Mouse (Mus musculus) left cerebral cortex, postnatal 25 days (tissue): ENCODE results near the gene Pde6h. TPM values are rescaled to one million over a fixed set of nuclear protein-coding genes. Genes with fewer than 3 reads are reported as not detected.

Source experiments
- DNase-seq, 2 experiments: peaks; one replicate each; pipeline ENCODE4 v3.0.0; 2022; ENCODE audit warnings: low spot score in 2 of 2, mixed read lengths in 1 of 2
- intact Hi-C: fragments of 180-260 bp; cut with DNase I; formaldehyde crosslinking; loops from one replicate; pipeline ENCODE4 v1.15.1; 2025
- total RNA-seq, 2 experiments: library from RNA; stranded (reverse); gene quantifications; 2 replicates each; pipeline ENCODE4 v1.2.3; 2021

Pde6h gene
- total RNA-seq, 2 experiments from 2014 or later, result 0.41 to 1.5 TPM

DNA sequence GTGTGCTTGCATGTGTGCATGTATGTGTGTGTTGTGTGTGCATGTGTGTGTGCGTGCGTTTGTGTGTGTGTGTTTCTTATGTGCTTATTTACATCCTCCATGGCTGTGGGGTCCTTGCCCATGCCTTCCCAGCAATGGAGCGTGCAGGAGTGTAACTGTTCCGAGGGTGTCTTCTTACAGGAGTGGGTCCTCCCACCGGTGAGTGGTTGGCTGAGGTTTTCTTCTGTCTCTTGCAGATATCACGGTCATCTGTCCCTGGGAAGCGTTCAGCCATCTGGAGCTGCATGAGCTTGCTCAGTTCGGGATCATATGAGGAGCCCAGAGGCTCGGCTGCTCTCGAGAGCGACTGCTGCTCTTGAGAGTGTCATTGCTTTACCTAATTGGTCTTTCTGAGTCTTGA is 39.3 kb downstream of the Pde6h start:
- DNase-seq, result peak in 1 of 2 experiments; percentile 9
- intact Hi-C loops, result no loop called here

DNA sequence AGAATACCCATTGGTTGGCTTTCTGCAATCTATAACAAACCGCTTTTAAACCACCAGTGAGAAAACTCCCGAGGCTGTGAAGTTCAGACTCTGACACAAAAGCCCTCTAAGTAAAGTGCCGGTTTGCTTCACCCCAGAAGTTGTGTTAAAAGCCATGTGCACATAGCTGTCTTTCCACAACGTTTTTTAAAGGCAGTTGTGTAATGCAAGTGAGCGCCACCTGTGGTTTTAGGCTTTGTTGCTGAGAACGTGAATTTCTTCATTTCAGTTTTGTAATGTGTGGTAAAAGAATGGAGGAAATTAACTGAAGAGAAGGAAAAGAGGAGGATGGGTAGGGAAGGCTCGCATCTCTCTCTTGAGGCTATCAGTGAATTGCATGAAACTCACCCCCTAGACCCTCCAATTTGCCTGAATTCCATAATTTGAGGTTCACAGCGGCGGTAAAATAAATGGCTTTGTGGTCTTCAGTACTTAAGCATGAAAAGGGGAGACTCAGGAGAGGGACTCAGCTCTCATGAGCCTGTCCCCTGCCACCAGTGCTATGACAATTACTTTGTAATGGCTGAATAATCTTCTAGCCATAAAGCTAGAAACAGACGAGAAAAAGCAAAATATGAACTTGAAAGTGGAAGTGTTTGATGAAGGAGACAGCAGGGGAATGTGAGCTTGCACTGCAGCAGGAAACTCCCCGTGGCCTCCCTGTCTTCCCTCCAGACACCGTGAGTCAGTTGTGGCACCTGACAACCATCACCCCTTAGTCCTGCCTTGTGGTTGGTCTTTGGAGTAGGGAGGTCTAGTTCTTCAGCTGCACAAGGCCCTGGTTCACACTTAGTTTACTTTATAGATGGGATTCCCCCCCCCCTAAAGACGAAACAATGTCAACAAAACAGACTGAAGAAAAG is 41.2 kb downstream of the Pde6h start:
- DNase-seq, result no peak
- intact Hi-C loops, result loop anchor here (5.0 kb wide), 2 partner anchors 43 to 103 kb away; partner anchors contain the start of genes Erp27 and Pde6h

DNA sequence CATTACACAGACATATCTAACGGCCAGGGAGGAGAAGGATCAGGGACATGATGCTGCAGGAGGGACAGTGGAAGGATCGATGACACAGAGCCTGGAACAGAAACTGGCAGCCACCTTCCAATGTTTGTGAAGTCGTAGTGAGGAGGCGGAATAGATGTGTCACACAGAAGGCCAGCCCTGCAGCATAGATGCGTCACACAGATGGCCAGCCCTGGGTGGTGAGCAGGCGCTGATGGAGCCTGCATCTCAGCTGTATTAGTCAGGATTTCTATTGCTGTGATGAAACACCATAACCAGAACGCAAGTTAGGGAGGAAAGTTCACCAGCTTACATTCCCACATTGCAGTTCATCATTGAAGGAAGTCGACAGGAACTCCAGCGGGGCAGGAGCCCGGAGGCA is 42.3 kb downstream of the Pde6h start:
- intact Hi-C loops, result loop anchor here (5.0 kb wide), 2 partner anchors 44 to 104 kb away; partner anchors contain the start of genes Erp27 and Pde6h
- peak in 1 of 2 experiments; percentile 39 for DNase-seq

DNA sequence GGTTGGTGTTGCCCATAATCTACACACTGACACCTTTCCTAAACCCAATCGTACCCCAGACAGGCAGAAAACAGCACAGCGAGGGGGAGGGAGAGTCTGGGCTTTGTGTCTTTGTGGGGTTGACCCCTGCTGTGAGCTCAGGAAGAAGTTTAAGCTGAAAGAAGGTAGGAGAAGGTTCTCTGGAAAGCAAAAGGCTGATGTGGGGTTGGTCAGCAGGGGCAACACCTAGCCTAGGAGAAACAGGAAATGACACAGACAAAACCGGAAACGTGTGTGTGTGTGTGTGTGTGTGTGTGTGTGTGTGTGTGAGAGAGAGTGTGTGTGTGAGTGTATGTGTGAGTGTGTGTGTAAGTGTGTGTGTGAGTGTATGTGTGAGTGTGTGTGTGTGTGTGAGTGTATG is 43.8 kb downstream of the Pde6h start:
- no peak for DNase-seq
- intact Hi-C loops, result loop anchor here (5.0 kb wide), 2 partner anchors 45 to 105 kb away; partner anchors contain the start of genes Erp27 and Pde6h

DNA sequence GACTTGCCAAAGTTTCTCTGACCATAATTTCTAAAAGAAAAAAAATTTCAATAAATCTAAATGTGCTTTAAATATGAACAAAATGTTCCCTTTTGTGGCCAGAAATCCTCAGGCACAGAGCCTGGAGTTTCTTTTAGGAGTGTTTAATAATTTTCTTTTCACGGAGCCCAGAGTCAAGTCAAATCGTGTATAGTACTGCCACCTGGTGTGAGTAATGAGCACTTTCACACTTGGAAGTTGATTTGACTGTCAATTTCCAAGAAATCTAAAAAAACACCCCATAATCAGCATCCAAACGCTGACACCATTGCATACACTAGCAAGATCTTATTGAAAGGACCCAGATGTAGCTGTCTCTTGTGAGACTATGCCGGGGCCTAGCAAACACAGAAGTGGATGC is 45.2 kb downstream of the Pde6h start:
- intact Hi-C loops, result loop anchor here (5.0 kb wide), 2 partner anchors 47 to 107 kb away; partner anchors contain the start of genes Erp27 and Pde6h

DNA sequence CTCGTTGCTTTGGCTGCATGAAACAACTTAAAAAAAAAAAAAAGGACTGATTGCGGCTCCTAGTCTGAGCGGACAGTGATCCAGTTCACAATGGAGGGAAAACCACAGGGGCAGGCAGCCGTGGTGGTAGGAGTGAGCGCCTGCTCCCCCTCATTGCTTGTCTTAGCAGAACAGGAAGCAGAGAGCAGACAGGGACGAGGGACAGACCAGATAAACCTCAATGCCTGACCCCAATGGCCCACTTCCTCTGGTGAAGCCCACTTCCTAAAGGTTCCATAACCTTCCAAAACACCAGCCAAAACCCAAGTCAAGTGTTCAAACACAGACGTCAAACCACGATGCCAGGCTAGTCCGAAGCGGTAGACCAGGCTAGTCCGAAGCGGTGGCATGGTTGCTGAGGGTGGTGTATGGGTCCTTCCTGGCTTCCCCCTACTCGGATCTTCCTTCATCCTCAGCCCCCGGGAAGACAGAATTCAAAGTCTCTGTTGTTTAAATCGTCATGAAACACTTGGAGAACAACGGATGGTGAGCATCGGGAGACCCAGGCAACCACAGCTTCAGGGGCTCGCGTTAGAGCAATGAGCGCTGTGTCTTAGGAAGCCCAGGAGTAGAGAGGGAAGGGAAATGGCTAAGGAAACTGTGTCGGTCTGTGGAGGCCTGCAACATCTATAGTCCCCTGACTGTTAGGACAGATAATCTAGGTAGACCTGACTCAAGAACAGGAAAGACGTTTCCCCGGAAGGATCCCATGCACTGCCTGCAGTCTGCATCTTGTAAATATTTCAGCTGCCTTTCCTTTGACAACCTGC is 55.8 kb downstream of the Pde6h start:
- no peak for DNase-seq

More for the DNA sequence above, 45.2 kb downstream of the Pde6h start:
- peak in 1 of 2 experiments; percentile 41 for DNase-seq

DNA sequence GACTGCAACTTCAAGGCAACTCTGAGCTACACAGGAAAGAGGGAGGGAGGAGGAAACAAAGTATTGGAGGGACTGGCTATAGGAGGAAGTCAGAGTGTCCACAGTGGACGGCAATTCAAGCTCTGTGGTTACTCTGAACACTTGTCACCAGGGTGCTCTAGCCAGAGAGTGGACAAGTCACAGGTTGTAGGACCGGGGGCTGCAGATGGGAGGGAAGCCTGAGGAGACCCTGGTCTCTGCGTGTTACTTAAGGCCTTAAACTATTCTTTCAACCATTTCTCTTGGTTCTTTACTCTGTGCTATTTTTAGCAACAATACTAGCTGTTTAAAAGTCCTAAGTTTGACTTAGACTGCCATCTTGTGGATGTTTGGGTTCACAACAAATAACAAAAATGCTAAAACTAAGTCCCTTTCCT is 56.7 kb downstream of the Pde6h start:
- peak in 1 of 2 experiments; percentile 37 for DNase-seq
- intact Hi-C loops, result loop anchor here (5.0 kb wide), 1 partner anchor 118 kb away; no protein-coding TSS in a partner anchor

More for the DNA sequence above, 55.8 kb downstream of the Pde6h start:
- intact Hi-C loops, result loop anchor here (5.0 kb wide), 1 partner anchor 117 kb away; no protein-coding TSS in a partner anchor

DNA sequence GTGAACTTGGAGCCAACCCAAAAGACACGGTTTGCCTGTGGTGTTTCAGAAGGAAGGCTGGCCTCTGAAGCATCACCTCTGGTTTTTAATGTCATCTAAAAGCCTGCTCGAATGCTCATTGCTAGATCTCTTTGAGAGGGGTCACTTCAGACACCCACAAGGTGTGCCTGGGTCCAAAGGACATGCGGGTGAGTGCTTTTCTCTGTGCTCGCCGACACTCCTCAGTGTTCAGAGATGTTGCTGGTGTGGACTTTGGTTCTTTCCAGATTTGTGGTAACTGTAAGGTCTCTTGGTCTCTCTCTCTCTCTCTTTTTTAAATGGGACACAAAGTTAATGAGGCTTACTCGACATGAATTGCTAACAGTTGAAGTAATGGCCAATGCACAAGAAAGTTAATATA is 58.9 kb downstream of the Pde6h start:
- intact Hi-C loops, result loop anchor here (5.0 kb wide), 1 partner anchor 120 kb away; no protein-coding TSS in a partner anchor
- DNase-seq, result no peak

DNA sequence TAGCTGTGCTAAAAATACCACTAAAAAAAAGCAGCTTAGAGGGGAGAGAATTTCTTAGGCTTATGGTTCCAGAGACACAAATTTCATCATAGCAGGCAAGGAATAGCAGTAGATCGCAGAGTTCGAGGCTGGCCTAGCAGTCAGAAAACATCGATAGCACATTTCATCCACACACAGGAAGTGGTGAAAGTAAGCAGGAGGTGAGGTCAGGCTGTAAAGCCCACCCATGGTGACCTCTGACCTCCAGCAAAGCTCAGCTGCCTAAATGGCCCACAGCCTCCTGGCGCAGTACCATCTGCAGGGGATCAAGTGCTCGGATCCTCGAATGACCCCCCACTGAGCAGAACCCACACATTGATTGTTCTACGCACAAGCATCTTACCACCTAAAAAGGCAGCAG is 59.6 kb downstream of the Pde6h start:
- intact Hi-C loops, result loop anchor here (5.0 kb wide), 1 partner anchor 121 kb away; no protein-coding TSS in a partner anchor
- DNase-seq, result no peak

DNA sequence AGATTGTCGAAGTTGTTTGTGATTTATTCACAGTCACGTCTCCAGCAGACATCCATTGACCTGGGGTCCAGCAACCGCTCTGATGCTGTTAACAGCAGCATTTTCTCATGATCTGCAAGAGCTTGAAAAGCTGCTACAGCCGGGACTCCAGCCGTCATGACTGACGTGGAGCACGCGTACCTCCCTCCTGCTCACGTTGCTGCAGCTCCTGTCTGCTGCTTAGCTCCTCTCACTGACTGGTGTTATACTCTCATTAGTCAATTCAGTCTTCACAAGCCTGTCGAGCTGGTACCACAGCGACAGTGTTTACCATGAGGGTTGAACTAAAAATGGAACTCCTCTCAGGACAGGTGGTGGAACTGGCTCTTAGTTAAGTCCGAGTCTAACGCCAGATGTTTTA is 62.4 kb downstream of the Pde6h start:
- DNase-seq, result no peak
- intact Hi-C loops, result no loop called here

DNA sequence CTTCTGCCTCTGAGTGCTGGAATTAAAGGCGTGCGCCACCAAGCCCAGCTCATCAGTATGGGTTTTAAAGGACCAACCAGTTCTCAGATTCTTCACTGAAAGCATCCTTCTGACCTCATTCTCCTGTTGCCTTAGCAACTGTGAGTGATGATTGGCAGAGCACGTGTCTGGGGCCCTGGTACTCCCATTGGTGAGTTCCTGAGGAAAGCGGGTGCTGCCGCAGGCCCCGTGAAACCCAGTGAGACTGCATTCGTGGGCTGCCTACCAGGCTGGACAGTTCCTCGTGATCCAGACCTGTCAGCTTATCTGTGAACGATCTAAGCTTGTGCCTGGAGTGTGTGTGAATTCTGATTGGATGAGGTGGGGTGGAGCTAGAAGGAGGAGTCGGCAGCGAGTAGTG is 63.1 kb downstream of the Pde6h start:
- intact Hi-C loops, result no loop called here
- no peak for DNase-seq

DNA sequence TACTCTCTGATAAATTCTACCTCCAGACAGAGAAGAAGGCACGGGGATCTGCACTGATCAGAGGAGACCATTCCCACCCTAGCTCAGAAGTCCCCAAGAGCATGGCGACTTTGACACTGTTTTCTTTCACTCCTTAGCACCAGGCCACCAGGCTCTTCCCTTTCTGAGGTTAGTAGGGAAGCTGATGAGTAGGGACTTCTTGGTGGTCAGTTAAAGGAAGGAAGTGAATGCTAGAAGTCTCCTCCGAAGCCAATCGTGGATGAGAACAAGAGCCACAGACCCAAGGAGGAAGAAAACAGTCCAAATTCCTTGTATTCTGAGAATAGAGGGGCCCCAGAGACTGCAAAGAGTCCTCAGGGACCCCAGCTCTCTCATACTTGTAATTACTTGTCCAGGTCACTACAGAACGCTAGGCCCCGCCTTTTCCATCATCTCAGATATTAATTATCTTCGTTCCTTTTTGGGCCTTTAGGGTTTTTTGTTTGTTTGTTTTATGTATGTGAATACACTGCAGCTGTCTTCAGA is 65.0 kb downstream of the Pde6h start:
- DNase-seq, result no peak
- intact Hi-C loops, result no loop called here

DNA sequence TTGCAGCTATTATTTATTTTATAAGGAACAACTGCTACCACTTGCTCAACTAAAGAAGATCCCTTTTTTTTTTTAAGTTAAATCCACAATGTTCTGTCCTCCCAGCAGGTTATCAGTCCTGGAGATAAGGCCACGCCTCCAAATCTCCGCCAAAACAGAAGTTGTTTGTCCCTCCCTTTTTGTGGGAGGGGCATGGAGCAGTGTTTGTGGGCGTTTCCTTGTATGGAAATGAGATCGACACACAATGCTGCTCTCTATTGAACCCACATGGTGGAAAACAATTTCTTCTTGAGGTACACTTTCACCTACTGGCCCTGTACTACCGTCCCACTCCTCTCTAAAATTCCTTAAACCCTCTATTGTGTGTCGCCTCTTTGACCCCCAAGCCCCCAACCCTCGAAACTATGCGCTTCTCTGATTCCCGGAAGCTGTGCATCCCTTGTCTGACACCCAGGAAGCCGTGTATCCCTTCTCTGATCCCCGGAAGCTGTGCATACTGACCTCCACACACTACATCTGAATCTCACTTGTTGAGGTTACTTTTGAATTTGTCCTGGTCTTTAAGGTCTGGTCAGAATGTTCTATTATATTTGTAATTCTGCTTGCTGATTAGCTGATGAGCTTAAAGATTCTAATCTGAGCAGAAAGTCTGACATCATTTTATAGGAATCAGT is 66.3 kb downstream of the Pde6h start:
- no peak for DNase-seq
- intact Hi-C loops, result no loop called here

DNA sequence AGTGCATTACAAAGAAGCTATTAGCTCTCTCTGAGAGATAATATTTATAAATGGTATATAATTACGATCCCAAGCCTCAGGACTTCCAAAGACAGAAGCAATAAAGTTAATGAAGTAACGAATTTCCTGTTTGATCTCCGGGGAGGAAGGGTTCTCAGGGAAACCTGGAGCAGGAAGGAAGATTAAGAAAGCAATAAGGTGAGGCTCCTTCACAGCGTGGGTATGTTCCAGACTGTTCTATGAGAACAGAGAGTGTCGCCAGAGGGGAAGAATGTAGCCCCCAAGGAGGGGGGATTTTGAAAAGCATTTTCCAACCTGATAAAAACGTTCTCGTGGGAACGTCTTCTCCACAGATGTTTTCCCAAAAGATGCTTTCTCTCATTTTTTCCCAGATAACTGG is 66.9 kb downstream of the Pde6h start:
- DNase-seq, result no peak
- intact Hi-C loops, result no loop called here

DNA sequence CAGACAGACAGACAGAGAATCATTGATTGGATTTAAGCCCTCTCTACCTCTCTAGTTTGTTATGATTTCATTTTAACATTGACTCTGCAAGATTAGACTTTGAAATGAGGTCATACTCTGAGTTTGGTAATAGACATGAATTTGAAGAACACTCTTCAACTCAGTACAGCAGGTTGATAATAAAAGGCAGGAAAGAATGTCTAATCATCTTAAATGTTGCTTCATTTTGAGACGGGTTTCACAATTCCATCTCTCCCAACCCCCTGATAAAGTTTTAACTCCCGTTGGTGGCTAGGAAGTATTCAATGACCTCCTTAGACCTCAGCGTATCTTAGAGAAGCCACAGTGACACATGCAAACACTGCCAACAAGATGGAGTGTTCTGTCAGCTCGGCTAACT is 69.9 kb downstream of the Pde6h start:
- intact Hi-C loops, result no loop called here

DNA sequence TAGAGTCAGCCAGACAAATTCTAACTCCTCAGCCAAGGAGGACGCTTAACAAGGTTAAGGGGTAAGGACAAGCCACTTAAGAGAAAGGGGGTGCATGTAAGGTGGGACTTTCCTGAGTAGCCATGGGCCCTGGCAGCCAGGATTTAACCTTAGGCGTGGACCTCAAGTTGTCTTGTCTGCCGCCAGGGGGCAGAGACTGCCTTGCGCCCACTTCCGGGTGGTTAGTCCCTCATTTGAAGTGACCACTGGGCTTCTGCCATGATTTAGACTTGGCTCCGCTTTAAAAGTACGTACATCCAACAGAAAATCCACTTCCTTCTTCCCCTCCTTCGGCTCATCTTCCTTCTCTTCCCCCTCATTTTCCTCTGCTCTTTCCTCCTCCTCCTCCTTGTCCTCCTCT is 71.9 kb downstream of the Pde6h start:
- intact Hi-C loops, result no loop called here
- no peak for DNase-seq

More for the DNA sequence above, 69.9 kb downstream of the Pde6h start:
- no peak for DNase-seq

DNA sequence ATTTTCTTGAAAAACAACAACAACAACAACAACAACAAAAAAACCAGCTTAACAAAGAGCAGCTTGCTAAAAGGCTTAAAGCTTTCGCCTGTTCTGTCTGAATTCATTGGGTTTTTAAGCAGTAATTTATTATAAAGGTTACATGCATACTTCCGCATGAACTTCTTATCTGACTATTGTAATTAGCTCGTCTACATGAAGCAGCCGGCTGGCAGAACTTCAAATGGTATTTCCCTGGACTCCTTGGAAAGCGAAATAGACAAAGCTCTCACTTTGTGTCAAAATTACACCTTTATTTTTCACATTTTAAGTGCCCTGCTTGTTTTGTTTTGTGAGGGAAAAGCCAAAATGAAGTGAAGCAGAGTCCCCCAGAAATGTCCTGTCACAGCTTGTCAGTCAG is 72.7 kb downstream of the Pde6h start:
- intact Hi-C loops, result no loop called here
- DNase-seq, result no peak

DNA sequence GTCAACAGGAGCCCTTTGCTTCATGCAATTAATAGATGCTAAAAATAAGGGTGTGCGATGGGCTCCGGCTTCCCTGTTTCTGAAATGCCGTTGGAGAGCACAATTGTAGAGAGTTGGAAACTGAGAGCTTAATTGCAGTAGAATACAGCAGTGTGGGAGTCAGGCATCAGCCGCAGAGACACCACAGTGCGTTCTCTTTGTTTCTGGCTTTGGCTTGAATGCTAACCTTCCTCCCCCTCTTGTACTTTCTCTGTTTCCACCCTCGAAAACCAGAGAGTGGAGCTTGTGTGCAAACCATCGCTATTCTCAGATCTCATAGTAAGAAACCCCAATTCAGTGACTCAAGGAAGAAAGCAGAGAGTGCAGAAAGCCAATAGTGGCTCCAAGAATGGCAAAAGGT is 74.5 kb downstream of the Pde6h start:
- intact Hi-C loops, result no loop called here
- DNase-seq, result peak; percentile 37 to 62

DNA sequence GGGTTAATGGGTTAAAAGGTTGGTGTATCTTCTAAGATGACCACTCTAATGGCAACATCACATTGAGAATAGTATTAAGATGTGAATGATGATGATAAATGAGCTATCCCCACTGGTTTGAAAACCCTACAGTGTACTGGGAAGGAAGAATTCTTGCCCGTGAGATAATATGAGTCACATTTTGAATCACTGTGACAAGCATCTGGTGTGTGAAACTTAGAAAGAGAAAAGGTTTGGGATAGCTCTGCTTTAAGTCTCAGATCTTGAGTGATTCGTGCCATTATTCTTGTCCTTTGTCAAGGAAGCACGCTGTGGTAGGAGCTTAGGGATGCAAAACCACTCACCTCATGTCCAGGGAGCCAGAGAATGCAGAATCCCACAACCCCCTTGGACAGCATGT is 75.4 kb downstream of the Pde6h start:
- peak in 1 of 2 experiments; percentile 55 for DNase-seq
- intact Hi-C loops, result no loop called here
